Mouse (Mus musculus) 3T3-L1 (cell line): ENCODE measurements around the gene Tsc22d2.

Experiments
- DNase-seq: peaks from one replicate; pipeline ENCODE4 v3.0.0-alpha.2; 2015; ENCODE audit warnings: low read depth, low spot score

Gene Tsc22d2

DNA sequence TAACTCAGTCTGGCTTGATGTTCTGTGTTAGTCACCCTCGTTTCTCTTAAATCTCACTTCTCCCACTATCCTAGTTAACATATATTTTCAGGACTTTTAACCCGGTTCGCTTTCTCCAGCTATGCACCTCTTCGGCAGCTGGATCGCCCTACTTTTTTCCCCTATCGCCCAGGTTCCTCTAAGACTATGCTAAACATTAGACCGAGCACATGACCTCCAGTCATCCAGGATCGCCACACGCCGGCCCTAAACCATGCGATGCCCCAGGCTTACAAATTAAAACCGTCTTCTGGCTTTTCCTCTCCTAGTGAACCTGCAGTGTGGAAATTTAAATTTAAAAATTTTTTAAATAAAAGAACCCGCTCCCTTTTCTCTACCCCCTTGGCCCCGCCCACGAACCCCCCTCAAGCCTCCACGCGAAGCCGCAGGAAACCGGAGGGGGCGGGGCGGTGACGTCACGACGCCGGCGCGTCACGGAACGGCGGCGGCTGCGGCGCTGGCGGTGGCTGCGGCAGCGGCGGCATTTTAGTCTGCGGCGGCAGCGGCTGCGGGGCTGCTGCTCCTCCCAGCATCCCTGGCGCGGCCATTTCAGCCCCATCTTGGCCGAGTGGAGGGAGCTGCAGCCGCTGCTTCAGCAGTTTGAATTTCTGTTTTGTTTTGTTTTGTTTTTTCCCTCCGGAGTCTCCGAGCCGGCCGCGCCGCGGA is at the start of gene Tsc22d2:
Gene Tsc22d2 (plus strand): TSS at position 482 of the 705 bp plus-strand sequence.
- DNase-seq: peak; percentile 92

DNA sequence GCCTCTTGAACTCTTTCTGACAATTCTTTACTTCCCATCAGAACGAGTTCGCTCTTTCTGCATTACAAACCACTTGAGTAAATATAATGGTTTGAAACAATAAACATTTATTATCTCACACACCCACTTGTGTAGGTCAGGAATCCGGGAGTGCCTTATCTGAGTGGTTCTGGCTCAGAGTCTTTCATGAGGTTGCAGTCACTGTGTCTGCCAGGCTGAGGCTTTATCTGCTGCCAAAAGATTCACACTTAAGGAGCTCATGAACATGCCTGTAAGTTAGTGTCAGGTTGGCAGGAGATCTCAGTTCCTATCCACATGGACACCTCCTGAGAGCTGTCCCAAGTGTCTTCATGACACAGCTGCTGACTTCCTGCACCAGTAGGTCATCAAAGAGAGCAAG is 47.8 kb upstream of the Tsc22d2 start:
- peak; percentile 43 for DNase-seq

DNA sequence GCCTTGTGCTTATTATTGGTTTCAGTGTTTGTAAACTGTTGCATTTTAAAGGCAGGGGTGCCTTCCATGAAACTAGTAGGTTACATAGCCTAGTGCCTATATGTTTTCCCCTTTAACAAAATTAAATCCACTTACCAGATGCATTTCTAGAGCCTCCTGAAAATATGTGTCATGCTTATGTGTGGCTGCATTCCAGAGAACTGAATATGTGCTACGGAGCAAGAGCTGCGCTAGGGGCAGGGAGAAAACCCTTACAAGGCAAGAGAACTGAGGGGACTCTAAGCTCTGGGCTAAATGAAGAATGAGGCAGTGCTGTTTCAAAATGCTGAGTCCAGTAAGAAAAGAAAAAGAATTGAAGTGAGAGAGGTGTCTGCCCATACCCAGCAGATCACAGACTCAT is 43.7 kb upstream of the Tsc22d2 start:
- peak; percentile 71 for DNase-seq

DNA sequence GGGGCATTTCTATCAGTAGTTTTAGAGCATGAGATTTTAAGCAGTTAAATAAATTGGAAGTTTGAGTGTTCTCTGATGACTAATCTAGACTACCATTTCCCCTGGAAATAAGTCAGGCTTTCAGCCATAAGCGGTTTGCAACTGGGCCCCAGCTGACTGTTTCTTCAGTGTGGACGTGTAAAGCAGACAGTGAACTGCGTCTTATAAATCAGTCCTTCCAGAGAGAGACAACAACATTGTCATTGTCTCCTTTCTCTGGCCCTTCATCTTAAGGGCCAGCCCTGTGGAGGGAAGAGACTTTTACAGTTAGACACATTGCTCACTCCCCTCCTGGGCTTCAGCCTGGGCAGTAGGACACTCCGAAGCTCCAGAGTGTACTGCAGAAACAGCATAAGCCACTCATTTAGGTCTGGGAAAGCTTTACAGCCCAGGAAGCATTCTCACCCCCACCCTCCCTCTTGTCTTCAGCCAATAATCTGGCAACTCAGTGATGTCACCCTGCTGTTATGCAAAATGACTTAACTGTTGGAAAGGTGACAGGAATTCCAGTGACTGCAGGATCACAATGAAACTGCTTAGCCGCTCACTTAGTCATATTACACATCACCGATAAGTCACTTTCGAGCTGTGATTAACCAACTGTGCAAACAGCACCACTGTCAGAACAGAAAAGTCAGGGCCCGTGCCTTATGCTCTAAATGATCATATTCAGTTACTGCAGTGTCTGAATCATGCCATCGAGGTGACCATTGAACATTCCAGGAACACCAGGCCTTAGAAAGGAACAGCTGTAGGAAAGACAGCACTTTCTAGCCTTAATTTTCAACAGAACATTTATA is 42.2 kb upstream of the Tsc22d2 start:
- peak; percentile 99 for DNase-seq

DNA sequence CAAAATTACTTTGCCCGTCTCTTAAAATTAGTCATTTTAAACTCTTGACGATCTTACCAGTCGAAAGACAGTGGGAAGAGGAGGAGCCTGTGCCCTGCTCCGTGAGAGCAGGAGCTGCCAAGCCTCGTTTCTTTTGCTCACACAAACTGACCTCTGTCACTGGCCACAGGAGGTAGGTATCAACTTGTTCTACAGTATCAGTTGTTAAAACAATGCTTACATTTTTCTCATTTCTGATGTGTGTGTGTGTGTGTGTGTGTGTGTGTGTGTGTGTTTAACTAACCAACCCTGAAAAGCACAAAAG is 41.7 kb upstream of the Tsc22d2 start:
- no peak for DNase-seq

DNA sequence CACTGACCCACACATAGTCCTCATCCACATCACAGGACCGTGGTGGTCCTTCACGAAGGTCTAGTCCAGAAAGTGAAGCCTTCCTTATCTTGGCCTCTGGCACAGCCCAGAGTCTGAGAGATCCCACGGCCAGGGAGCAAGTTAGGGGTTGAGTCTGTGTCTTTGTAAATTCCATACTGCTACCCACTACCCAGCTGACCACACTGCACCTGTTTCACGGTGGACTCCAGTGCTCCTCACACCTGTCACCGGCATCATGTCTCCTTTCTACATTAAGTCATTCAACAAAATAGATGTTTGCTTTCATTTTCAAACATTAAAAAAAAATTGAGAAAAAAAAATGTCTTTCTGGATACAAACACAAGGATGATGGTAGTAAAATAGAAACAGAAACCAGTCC is 40.2 kb upstream of the Tsc22d2 start:
- no peak for DNase-seq

DNA sequence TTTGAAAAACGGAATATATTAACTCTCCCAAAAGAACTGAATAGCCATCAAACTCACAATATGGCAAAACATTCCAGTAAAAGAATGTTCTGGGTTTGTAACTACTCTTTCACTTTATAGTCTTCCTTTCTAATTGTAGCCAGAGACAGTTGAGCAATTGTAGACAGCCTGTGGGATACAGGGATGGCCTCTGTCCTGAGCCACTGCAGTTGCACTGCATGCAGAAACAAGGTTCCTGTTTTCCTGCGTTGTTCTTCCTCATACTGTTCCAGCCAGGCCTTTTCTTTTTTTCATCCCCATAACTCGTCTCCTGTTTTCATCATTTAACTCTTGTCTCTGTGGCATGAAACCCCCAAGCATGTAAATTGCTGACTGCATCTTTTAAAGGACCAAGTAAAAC is 37.8 kb upstream of the Tsc22d2 start:
- DNase-seq: no peak

DNA sequence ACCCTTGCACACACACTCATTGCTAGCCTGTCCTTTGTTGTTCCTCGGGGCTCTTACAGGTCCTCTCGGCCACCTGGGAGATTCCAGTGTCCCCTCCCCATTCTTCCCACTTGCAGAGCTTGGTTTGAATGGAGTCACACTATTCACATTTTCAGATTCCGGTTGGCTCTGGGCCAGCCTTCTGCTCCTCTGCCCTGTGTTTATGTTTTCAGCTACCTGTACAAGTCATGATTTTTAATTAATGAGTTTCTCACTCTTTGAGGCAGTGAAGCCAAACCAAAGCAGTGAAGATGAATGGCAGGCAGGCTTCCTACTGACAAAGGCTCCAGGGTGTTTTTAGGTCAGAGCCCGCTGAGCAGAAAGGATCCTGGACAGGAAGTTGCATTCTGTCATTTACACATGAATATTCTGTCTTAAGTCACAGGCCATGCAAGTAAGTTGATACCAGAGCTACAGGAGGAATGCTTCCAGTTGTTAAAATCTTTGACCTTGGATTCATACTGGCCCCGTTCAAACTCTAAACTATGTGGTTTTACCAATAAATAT is 36.9 kb upstream of the Tsc22d2 start:
- no peak for DNase-seq

DNA sequence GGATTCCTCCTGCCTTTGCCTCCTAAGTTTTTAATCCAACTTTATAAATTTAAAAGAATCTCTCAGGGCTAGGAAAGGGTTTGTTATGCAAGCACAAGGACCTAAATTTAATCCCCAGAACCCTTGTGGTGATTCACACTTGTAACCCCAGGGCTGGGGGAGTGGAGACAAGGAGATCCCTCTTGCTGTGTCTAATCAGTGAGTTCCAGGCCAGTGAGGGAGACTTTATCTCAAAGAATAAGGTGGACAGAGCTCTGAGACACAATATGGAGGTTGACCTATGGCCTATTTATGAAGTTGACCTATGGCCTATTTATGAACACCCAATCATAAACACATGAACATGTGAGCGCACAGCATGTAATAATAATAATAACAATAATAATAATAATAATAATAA is 31.8 kb upstream of the Tsc22d2 start:
- DNase-seq: no peak

DNA sequence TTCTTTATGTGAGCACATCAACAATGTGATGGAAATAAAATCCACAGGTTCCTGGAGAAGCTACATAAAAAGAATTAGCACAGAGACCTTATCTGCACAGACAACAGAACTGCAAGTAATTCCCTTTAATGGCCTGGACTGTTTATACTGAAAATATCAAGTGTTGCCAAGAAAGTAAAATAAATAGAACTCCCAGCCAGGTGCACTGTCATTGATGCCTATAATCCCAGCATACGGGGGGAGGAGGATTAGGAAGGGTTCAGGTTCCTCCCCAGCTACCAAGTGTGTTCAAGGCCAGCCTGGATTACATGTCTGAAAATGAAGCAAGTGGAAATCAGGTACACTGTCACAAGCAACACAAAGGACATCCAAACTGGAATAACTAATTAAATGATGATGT is 29.5 kb upstream of the Tsc22d2 start:
- DNase-seq: no peak

DNA sequence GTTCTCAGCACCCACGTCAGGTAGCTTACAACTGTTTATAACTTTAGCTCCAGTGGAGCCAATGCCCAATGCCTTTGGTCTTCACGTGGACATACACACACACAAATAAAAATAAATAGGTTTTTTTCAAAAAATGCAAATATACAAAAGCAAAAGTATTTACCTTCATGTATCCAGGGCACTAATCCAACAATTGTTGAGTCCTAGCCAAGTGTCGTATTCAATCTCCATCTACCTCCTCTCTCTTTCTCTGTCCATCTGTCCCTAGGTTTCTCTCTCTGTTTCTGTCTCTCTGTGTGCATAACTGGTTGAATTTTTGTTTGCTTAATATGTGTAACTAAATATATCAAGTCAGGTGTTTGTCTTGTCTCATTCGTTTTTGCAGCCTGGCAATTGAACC is 25.8 kb upstream of the Tsc22d2 start:
- DNase-seq: no peak

DNA sequence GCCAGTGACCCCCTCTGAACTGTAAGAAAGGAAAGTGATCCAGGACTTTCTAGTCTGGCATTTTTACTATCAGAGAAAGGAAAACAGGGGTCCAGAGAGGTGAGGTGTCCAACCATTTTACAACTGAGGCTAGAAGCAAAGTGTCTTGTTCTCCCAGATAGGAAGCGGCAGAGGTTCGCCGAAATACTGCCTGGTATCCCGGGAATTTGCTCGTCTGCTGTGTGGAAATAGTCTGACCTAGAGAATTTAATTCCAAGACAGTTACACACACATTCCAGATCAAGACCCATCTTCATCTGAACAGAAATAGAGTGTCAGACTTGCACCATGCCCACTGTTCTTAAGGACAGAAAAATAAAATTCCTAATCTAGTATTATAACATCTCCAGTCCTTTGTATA is 16.0 kb upstream of the Tsc22d2 start:
- no peak for DNase-seq

DNA sequence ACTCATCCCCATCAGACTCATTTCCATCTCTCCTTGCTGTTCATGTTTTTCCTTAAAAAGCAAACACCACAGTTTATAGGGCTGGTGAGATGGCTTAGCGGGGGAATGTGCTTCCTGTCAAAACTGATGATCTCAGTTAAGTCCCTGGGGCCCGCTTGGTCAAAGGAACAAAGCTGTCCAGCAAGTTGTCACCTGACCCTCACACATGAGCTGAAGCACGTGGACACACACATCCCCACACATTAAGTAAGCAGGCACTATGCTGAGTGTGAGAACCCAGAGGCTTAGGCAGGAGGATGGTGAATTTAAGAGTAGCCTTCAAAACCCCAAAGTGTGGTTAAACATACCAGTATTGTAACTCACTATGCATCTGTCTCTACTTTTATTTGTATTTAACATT is 14.6 kb upstream of the Tsc22d2 start:
- DNase-seq: peak; percentile 36

DNA sequence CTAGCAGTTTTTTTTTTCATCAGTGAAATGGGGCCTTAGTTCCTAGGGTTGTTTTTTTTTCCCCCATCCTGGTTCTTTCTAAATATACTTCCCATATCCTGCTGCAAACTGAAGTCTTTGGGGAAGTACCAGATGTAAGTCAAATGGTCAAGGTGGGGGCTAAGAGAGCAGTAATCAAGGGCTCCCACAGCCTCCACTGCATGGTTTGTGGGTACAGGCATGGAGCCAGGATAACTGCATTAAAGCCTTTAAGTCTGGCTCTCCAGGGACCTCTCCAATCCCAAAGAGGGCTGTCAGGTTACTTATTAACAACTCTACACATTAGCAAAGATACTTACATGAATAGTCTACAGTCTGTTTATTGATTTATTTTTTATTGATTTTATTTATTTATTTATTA is 2.8 kb upstream of the Tsc22d2 start:
- peak; percentile 58 for DNase-seq

DNA sequence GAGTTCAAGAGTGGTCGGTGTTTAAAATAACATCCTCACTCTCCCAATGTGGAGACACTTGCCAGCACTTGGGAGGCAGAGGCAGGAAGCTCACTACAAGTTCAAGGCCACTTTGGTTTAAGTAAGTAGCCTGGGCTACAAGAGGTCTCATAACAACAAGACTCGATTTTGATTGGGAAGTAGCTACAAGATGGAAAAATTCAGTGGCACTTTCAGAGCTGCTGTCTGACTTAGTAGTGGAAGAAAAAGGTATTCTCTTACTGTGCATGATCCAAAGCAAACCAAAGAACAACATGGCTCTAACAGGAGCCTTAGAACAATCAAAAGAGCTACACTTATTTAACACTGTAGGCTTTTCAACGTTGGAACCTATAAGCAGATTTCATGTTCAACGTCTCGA is 844 bp upstream of the Tsc22d2 start:
- peak; percentile 57 for DNase-seq

DNA sequence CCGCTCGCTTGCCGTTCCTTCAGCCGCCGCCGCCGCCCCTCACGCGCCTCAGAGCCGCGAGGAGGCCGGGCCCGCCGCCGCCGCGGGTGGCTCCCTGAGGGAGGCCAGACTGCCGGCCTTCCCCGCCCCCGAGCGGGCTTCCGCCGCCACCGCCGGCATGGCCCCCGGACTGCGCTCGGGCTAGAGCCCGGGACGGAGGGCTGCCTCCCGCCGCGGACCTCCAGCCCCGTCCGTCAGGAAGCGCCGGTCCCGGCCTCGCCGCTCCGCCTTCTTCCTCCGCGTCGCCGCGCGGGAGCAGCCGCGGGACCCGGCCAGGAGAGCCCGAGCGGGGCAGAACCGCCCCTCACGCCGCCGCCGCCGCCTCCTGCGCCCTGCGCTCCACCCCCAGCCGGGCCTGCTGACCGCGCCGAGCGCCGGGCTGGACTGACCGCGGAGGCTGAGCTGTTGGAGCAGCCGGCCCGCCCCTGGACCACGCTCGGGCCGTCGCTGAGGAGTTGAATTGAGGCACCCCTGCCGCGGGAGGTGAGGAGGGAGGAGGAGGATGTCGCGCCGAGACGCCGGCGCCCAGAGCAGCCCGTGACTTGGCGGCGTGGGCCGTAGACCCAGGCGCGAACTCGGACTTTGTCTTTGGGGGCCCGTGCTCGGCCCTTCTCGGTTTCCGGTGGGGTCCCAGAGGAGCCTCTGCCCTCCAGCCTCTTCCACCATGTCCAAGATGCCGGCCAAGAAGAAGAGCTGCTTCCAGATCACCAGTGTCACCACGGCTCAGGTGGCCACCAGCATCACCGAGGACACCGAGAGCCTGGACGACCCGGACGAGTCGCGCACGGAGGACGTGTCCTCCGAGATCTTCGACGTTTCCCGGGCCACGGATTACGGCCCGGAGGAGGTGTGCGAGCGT is 720 bp downstream of the Tsc22d2 start:
- DNase-seq: peak; percentile 71

DNA sequence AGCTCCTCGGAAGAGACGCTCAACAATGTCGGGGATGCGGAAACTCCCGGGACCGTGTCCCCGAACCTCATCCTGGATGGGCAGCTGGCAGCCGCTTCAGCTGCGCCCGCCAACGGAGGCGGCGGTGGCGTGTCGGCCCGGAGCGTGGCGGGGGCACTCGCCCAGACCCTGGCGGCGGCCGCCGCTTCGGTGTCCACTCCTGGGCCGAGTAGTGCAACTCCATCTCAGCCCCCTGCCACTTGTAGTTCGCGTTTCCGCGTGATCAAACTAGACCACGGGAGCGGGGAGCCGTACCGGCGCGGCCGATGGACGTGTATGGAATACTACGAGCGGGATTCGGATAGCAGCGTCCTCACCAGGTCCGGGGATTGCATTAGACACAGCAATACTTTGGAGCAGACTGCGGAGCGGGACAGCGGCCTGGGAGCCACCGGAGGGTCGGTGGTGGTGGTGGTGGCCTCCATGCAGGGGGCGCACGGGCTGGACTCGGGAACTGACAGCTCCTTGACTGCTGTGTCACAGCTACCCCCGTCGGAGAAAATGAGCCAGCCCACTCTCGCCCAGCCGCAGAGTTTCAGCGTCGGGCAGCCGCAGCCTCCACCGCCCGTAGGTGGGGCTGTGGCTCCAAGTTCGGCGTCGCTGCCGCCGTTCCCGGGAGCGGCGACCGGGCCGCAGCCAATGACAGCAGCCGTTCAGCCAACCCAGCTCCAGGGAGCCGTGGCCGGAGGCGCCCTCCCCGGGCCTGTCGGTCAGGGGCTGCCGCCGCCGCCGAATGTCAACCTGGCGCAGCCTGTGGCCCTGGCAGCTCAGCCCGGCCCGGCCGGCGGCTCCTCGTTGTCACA is 1.6 kb downstream of the Tsc22d2 start:
- peak; percentile 71 for DNase-seq

DNA sequence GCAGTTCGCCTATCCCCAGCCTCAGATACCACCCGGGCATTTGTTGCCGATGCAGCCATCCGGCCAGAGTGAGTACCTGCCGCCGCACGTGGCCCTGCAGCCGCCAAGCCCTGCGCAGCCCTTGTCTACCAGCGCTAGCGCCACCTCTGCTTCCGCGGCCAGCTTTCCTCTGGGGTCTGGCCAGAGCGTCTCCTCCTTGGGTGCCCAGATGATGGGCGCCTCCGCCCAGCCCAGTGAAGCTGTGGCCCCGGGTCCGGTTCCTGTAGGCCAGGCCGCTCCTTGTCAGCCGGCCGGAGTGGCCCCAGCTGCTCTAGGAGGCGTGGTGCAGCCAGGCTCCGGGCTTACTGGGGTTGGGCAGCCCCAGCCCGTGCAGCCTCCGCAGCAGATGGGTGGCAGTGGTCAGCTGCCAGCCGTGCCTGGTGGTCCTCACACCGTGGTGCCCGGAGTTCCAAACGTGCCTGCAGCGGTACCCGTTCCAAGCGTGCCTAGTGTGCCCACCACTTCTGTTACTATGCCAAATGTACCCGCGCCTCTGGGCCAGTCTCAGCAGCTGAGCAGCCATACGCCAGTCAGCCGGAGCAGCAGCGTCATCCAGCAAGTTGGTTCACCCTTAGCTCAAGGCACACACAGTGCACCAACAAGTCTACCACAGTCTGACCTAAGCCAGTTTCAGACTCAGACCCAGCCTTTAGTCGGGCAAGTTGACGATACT is 2.4 kb downstream of the Tsc22d2 start:
- DNase-seq: peak; percentile 63

DNA sequence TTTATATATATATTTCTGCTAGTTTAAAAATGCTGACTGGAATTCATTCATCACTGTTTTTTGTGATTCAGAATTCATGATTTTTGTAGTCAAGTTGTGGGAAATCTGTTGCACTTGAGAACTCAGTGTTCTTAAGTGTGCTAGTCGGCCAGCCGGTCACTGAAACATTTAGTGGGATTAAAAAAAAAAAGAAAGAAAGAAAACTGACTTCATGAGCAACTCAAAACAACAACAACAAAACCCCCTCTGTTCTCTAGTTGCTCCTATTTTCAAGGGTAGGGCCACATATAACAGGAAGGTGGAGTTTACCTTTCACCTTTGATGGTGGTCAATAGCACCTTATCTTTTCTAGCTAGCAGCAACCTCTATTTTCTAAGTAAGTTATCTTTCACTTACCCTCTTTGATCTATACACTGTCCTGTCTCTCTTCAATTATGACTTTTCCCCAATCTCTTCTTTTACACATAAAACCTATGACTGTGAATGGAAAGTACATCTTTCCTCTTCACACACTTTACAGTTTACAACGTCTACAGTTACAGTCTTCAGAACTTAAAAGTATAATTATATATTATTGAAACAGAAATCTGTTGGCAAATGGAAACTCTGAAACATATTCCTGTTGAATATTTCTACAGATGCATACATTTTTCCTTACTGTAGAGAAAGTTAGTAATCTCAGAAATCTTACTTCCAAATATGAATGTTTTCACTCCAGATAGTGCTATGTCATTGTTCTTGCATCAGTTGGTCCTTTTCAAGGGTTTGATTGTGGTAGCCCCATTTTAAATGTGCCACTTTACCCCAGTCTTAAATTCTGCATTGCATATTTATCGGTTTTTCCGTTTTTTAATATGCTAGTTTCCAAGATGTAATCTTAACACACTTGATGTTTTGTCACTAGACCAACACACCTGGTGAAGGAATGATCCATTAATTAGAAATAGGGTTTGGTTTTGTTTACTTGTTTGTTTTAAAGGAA is 4.5 kb downstream of the Tsc22d2 start:
- DNase-seq: peak; percentile 61
